Mouse (Mus musculus): ENCODE data around the gene Egln2.

DNA sequence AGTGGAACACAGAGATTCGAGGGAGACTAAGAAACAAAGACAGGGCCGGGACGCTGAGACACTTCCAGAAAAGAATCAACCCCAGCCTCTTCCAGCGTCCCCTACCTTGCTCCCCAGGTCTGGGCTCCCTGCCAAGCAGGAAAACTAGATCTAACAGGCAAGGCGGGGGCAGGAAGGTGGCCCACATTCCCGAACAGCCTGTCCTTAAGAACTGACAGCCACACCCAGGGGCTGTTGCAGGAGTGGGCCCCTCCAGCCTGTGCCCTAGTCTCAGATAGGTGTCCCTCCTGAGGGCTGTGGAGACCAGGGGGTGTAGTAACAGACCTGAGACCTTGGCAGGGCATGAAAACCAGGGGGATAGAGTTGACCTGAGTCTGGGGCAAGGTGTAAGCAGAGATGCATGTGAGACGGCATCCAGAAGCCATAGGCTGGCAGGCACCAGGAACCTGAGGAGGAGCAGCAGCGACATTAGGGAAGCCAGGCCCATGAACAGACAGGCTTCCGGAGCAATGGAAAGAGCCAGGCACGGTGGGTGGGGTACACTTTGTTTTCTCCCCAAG is 13.3 kb downstream of the Egln2 start, which contains the start of gene Cyp2t4:
- no peak for TF ChIP-seq CHD2 (IDR thresholded peaks at IDR 0.05; ENCODE audit: low read depth, low read length)
- no peak for TF ChIP-seq ZC3H11A (IDR thresholded peaks at IDR 0.05; ENCODE audit: borderline replicate concordance, low read depth, low read length)
- TF ChIP-seq HCFC1 (IDR thresholded peaks at IDR 0.05; ENCODE audit: borderline replicate concordance, insufficient read depth, low read length) = no peak
- no peak for TF ChIP-seq ZNF384 (IDR thresholded peaks at IDR 0.05; ENCODE audit: low read depth, low read length)
